ENCODE assay signal across 21 mouse cellular contexts in the genomic region with DNA sequence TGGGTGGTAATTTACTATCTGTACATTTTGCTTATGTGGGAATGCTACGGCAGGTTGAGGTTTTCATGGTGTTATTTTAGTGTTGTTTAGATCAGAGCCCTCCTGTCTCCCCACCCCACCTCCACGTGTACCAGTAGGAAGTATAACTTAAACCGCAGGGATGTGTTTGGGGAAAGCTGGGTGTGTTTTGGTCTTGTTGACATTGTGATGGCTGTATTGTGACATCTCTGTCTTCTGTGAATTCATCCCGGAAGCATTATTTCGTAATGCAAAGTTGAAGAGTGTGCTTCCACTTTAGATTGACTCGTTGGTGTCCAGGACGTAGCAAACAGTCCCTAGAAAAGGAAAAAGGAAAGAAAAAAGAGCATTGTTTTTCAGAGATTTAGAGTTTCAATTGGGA. TPM values are rescaled to one million over a fixed set of nuclear protein-coding genes. Genes with fewer than 3 reads are reported as not detected.
A peak's percentile ranks its signal among the peaks of the same experiment; 100 is the strongest.
DNase-seq lines count a peak whose midpoint lies in the region; ATAC-seq and TF ChIP-seq lines count a peak whose summit lies in the region.
"Had no signal": no experiment of that assay in that cellular context is flagged by ENCODE, and none has a peak within 500 bp of the region (broad histone marks: within the 10 kb centered on the region; RNA-seq: fewer than 3 reads in every experiment).

No protein-coding gene starts in this region.

- no peak for TF ChIP-seq CTCF in testis, adult 2 months (IDR thresholded peaks at IDR 0.05; ENCODE audit: control insufficient read depth, insufficient read depth, insufficient replicate concordance, low read depth, low read length)

- peak overlapping the region; percentile 13; the same call in 1 of the 2 replicates for H3K4me2 ChIP-seq in liver, embryonic 15.5 days
- H3K4me2 ChIP-seq: embryonic facial prominence, embryonic 13.5 days; hindbrain, embryonic 15.5 days; midbrain, embryonic 13.5 days; stomach, embryonic 15.5 days had no signal

- H3K9me3 ChIP-seq in liver, embryonic 15.5 days (replicated peaks), result no peaks in the 10 kb centered on the region
- H3K9me3 ChIP-seq: embryonic facial prominence, embryonic 13.5 days; hindbrain, embryonic 15.5 days; midbrain, embryonic 13.5 days; stomach, embryonic 15.5 days had no signal

- intact Hi-C loops in heart, postnatal 36 days (cut with DNase I), result loop anchor here (10.0 kb wide), 1 partner anchor 763 kb away; the partner anchor contains the start of gene Vps26a

- no peak for TF ChIP-seq POLR2A in testis, adult 2 months (IDR thresholded peaks at IDR 0.05; ENCODE audit: control insufficient read depth, low read depth, low read length)

- H3K27me3 ChIP-seq in testis, adult 2 months (ENCODE audit: control insufficient read depth, insufficient read depth, low read length), result no peaks in the 10 kb centered on the region
- H3K27me3 ChIP-seq in liver, embryonic 15.5 days, result no peaks in the 10 kb centered on the region
- H3K27me3 ChIP-seq: embryonic facial prominence, embryonic 13.5 days; hindbrain, embryonic 15.5 days; midbrain, embryonic 13.5 days; stomach, embryonic 15.5 days had no signal

- ATAC-seq in liver, embryonic 15.5 days (ENCODE audit: insufficient read depth), result no peak
- ATAC-seq: forebrain, embryonic 16.5 days; intestine, embryonic 16.5 days; midbrain, embryonic 13.5 days had no signal

- H3K36me3 ChIP-seq in testis, adult 2 months (ENCODE audit: control insufficient read depth, insufficient read depth, low read length), result peaks cover 2% of the 10 kb centered on the region; the same call in 1 of the 2 replicates
- peaks cover 39% of the 10 kb centered on the region for H3K36me3 ChIP-seq in liver, embryonic 15.5 days (replicated peaks)

- WGBS in liver, embryonic 15.5 days (ENCODE audit: insufficient replicate concordance), result 50% methylated on average over 7 of the region's 7 CpGs

- H3K9ac ChIP-seq in liver, embryonic 15.5 days, result no peak overlapping the region
- H3K9ac ChIP-seq: embryonic facial prominence, embryonic 13.5 days; hindbrain, embryonic 15.5 days; midbrain, embryonic 13.5 days; stomach, embryonic 15.5 days had no signal

- peak overlapping the region; percentile 44; the same call in 1 of the 2 replicates for H3K4me3 ChIP-seq in testis, adult 2 months (ENCODE audit: control insufficient read depth, low read depth, low read length)
- no peak overlapping the region for H3K4me3 ChIP-seq in liver, embryonic 15.5 days (replicated peaks)
- H3K4me3 ChIP-seq: embryonic facial prominence, embryonic 13.5 days; hindbrain, embryonic 15.5 days; midbrain, embryonic 13.5 days; myocyte; stomach, embryonic 15.5 days had no signal

- H3K27ac ChIP-seq in testis, adult 2 months (ENCODE audit: control insufficient read depth, insufficient read depth, low read depth, low read length), result peak overlapping the region; percentile 21; the same call in 1 of the 2 replicates
- 0 out of 2 replicates have a peak overlapping the region, but pooled peaks have one; percentile 14 for H3K27ac ChIP-seq in liver, embryonic 15.5 days (replicated peaks)
- H3K27ac ChIP-seq: embryonic facial prominence, embryonic 13.5 days; hindbrain, embryonic 15.5 days; midbrain, embryonic 13.5 days; stomach, embryonic 15.5 days had no signal

- DNase-seq in heart, adult 18-20 months, result peak; percentile 17 to 20
- no peak for DNase-seq in heart, postnatal 36 days
- no peak for DNase-seq in testis, postnatal 14 days (ENCODE audit: low spot score)
- DNase-seq in yolk sac, embryonic 10.5 days (ENCODE audit: low spot score), result peak; percentile 44
- no peak for DNase-seq in frontal cortex, postnatal 14 days (ENCODE audit: low spot score in 2 of 2)
- no peak for DNase-seq in ovary, postnatal 14 days (ENCODE audit: low spot score)
- DNase-seq: adrenal gland, adult 2 months; cerebellum, adult 9-10 months; heart, postnatal 4 days; kidney, postnatal 36 days had no signal

- H3K4me1 ChIP-seq in testis, adult 2 months (ENCODE audit: control insufficient read depth, insufficient read depth, low read length), result no peaks in the 10 kb centered on the region
- H3K4me1 ChIP-seq in liver, embryonic 15.5 days (replicated peaks), result peaks cover 25% of the 10 kb centered on the region

RNA-seq across cellular contexts. Expression of gene Herc4, which starts 3.8 kb away (rescaled TPM):
- 10 to 100 TPM; 33.5 to 36.3 TPM for total RNA-seq in heart, adult 18-20 months (2021)
- total RNA-seq in heart, postnatal 36 days (2021), result 10 to 100 TPM; 32.2 to 33.4 TPM
- 60.8 and 71.4 TPM in 2 replicates for polyA plus RNA-seq in testis, adult 2 months (2012; rRNA removed)
- 26.8 and 31.3 TPM in 2 replicates for polyA plus RNA-seq in liver, embryonic 15.5 days (2015; fragmentation: Nextera tagmentation; extraction: Ambion mirVana)

RNA-seq across cellular contexts. Expression of gene Mypn, which starts 43.7 kb away (rescaled TPM):
- total RNA-seq in heart, adult 18-20 months (2021), result 100 to 1,000 TPM in 1 of 2 experiments, 10 to 100 TPM in 1; 94.1 to 106 TPM
- total RNA-seq in heart, postnatal 36 days (2021), result 100 to 1,000 TPM in 1 of 2 experiments, 10 to 100 TPM in 1; 96.7 to 105 TPM
- 3.2 and 3.5 TPM in 2 replicates for polyA plus RNA-seq in testis, adult 2 months (2012; rRNA removed)
- 0.21 and 0.30 TPM in 2 replicates for polyA plus RNA-seq in liver, embryonic 15.5 days (2015; fragmentation: Nextera tagmentation; extraction: Ambion mirVana)
- polyA plus RNA-seq: intestine, embryonic 16.5 days; kidney, embryonic 14.5 days; spleen, adult 2 months had no signal

Comparison
In these comparisons a context has a peak if more than half of its experiments do, and no peak if none do; other contexts are left out.
1. DNase-seq: peak in heart, adult 18-20 months (2 of 2) and yolk sac, embryonic 10.5 days (single experiment); none in heart, postnatal 36 days (0 of 2), testis, postnatal 14 days (single experiment), frontal cortex, postnatal 14 days (0 of 2) and ovary, postnatal 14 days (single experiment).